Mouse (Mus musculus) limb, embryonic 14.5 days (tissue): ENCODE measurements around the gene Nup93. TPM values are rescaled to one million over a fixed set of nuclear protein-coding genes. Genes with fewer than 3 reads are reported as not detected.
A peak's percentile ranks its signal among the peaks of the same experiment; 100 is the strongest.

Experiments
- ATAC-seq: fragments of 200-750 bp; cut with Nextera tagmentation; 2 replicates; pipeline ENCODE4 v1.8.0; 2017; ENCODE audit warnings: low read depth, moderate number of reproducible peaks, moderate TSS enrichment; ENCODE audit not compliant: low FRiP score
- DNase-seq: peaks from one replicate; pipeline ENCODE4 v3.0.0-alpha.2; 2015; ENCODE audit warnings: low spot score
- H3K27ac ChIP-seq: fragments of 300-500 bp; sonication (generic); replicated peaks from 2 replicates; pipeline ENCODE4 v1.5.1; 2014; ENCODE audit warnings: low read depth, mild to moderate bottlenecking, low read length, moderate library complexity, mixed read lengths
- H3K27me3 ChIP-seq: fragments of 300-500 bp; sonication (generic); 2 replicates; pipeline ENCODE4 v1.6.1; 2014; ENCODE audit warnings: low read length, mixed read lengths; ENCODE audit not compliant: control insufficient read depth, insufficient read depth
- H3K36me3 ChIP-seq: fragments of 300-500 bp; sonication (generic); 2 replicates; pipeline ENCODE4 v1.6.1; 2014; ENCODE audit warnings: mild to moderate bottlenecking, low read length, moderate library complexity, mixed read lengths; ENCODE audit not compliant: control insufficient read depth, insufficient read depth
- H3K4me1 ChIP-seq: fragments of 300-500 bp; sonication (generic); 2 replicates; pipeline ENCODE4 v1.6.1; 2014; ENCODE audit warnings: antibody characterized with exemption, low read length, mixed read lengths; ENCODE audit not compliant: control insufficient read depth, insufficient read depth
- H3K4me2 ChIP-seq: fragments of 300-500 bp; sonication (generic); replicated peaks from 2 replicates; pipeline ENCODE4 v1.6.1; 2014; ENCODE audit warnings: low read depth, mild to moderate bottlenecking, low read length, moderate library complexity; ENCODE audit not compliant: severe bottlenecking
- H3K4me3 ChIP-seq: fragments of 300-500 bp; sonication (generic); replicated peaks from 2 replicates; pipeline ENCODE4 v1.5.1; 2014; ENCODE audit warnings: low read length
- H3K9ac ChIP-seq: fragments of 300-500 bp; sonication (generic); 2 replicates; pipeline ENCODE4 v1.6.1; 2014; ENCODE audit warnings: mild to moderate bottlenecking, low read depth, low read length, moderate library complexity; ENCODE audit not compliant: severe bottlenecking
- H3K9me3 ChIP-seq: fragments of 300-500 bp; sonication (generic); 2 replicates; pipeline ENCODE4 v1.6.1; 2016; ENCODE audit warnings: low read length; ENCODE audit not compliant: control insufficient read depth
- POLR2A ChIP-seq: fragments of 200-500 bp; IDR thresholded peaks from 2 replicates; pipeline ENCODE4 v1.8.0; 2012; ENCODE audit warnings: inconsistent platforms, mild to moderate bottlenecking, moderate library complexity, borderline replicate concordance; ENCODE audit not compliant: insufficient read depth, insufficient read length; ENCODE audit errors: extremely low read depth
- WGBS: fragments of 180-500 bp; shearing (Covaris S2); extraction: QIAGEN DNeasy Blood & Tissue Kit; methylation state at CpG from one replicate; pipeline ENCODE4 v1.1.7; 2014; 5-methylcytosine and 5-hydroxymethylcytosine counted together
- polyA plus RNA-seq, 2 experiments: library from polyadenylated mRNA; depleted of rRNA in 1 of 2; stranded (reverse) in 1 of 2; unstranded in 1 of 2; fragments of >200 nt; fragmentation: Nextera tagmentation in 1 of 2; extraction: Ambion mirVana in 1 of 2; gene quantifications; 2 replicates each; pipeline versions ENCODE4 v1.2.1 to v1.2.3; 2012 to 2014

Nup93 gene
- polyA plus RNA-seq, 2 experiments: 64.0 to 72.3 TPM

DNA sequence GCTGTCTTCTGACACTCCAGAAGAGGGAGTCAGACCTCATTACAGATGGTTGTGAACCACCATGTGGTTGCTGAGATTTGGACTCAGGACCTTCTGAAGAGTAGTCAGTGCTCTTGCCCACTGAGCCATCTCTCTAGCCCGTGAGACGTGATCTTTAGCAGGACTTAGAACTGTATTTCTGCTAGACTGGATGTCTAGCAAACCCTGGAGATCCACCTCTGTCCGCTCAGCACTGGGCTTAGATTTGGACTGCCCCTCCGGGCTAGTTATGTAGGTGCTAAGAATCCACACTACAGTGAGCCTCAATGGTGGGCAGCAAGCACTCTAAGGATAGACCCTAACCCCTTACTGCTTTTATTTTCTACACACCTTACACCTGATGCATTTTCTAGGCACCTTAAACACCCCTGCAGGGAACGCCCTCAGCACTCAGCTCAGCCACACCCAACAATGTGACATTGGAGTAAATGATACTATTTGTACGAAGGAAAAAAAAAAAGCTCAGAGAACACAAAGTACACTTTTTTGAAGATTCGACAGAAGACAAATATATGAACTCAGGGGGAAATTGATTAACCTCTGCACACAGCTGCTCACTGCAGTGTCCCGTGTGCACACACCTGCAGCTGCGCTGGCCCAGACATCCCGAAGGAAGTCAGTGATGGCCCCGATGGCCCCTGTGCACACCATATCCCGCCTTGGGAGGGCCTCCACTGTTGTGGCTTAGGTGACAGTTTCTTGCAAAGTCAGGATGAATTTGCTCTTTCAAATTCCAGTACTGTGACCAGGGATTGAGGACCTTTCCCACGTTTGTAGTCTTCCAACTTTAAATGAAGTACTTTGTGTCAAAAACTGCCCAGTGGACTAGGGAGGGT is 32.1 kb upstream of the Nup93 start:
- H3K9ac ChIP-seq: no peak overlapping the region
- H3K9me3 ChIP-seq: no peaks in the 10 kb centered on the region
- DNase-seq (no peak), ATAC-seq (no peak)
- H3K4me3 ChIP-seq: peak overlapping the region; percentile 24
- no peak for TF ChIP-seq POLR2A
- H3K4me2 ChIP-seq: peak overlapping the region; percentile 45; the same call in 1 of the 2 replicates
- WGBS: 62% methylated on average over 13 of the region's 13 CpGs
- no peaks in the 10 kb centered on the region for H3K36me3 ChIP-seq
- no peak overlapping the region for H3K27ac ChIP-seq
- peaks cover 82% of the 10 kb centered on the region for H3K27me3 ChIP-seq
- peaks cover 23% of the 10 kb centered on the region for H3K4me1 ChIP-seq

DNA sequence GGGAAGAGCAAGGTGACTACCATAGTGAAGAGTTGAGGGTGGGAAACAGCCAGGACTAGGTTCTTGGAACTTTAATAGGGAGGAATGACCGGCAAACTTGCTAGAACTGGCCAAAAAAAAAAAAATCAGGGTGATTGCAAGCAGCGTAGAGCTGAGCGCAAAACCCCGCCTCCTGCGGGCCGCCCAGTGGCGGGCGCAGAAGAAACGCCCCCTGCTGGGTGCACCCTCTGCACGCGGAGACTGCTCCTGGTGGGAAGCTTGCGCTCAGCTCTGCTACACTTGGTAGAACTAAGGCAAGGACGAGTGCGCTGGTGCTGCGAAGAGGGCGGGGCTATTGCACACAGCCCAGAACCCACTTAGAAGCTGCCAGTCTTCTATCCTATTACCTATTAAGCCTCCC is 31.2 kb upstream of the Nup93 start:
- no peak for TF ChIP-seq POLR2A
- no peaks in the 10 kb centered on the region for H3K9me3 ChIP-seq
- peak; percentile 80 for DNase-seq
- ATAC-seq: peak; percentile 34; the same call in 1 of the 2 replicates
- peaks cover 23% of the 10 kb centered on the region for H3K4me1 ChIP-seq
- WGBS: under 1% methylated on average over 16 of the region's 16 CpGs
- H3K4me3 ChIP-seq: peak overlapping the region; percentile 24
- peaks cover 78% of the 10 kb centered on the region for H3K27me3 ChIP-seq
- H3K27ac ChIP-seq: no peak overlapping the region
- H3K36me3 ChIP-seq: no peaks in the 10 kb centered on the region
- H3K4me2 ChIP-seq: peak overlapping the region; percentile 45
- 0 out of 2 replicates have a peak overlapping the region, but pooled peaks have one; percentile 5 for H3K9ac ChIP-seq

DNA sequence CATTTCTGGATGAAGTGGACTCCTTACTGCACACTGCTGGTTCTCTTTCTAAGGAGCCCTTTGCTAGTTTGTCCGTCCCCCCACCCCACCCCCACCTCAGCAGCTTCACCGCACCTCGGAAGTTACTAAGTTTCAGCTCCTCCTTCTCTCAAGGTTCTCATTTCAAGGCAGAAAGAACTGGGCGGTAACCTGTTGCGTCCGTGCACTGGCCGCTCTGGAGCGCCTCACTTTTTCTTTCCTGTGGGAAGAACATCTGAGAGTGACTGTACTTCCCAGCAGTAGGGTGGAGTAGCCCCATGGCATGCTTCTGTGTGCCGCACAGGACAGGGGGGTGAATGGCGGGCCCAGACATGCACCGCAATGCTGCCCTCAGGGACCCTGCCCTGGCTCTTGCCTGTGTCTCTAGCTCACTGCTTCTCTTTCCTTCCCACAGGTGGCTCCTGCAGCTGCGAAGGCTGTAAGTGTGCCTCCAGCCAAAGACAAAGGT is 30.0 kb upstream of the Nup93 start:
- H3K27ac ChIP-seq: no peak overlapping the region
- no peaks in the 10 kb centered on the region for H3K9me3 ChIP-seq
- ATAC-seq (no peak), DNase-seq (no peak)
- TF ChIP-seq POLR2A: no peak
- H3K36me3 ChIP-seq: no peaks in the 10 kb centered on the region
- H3K4me2 ChIP-seq: no peak overlapping the region; the same call in 1 of the 2 replicates
- H3K4me3 ChIP-seq: no peak overlapping the region
- peaks cover 65% of the 10 kb centered on the region for H3K27me3 ChIP-seq
- H3K4me1 ChIP-seq: peaks cover 21% of the 10 kb centered on the region
- WGBS: 9% methylated on average over 12 of the region's 12 CpGs
- no peak overlapping the region for H3K9ac ChIP-seq

DNA sequence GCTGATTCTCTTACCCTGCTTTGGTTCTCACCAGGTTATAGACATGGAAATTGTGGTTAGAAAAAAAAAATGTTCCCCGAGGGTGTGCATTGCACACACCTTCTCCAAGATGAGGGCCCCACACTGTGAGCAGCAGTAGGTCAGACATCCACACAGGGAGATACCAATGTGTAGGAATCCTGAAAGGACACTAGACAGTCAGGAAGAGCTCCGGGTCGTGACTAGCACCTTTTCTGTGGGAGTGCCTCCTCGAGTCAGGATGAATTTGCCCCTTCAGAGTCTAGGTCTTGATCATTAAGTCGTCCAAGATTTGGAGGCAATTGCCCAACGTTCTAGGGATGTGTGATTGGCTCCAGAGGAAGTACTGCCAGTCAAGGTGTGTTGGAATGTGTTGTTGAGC is 28.6 kb upstream of the Nup93 start:
- Histone ChIP-seq H3K9me3 (no peaks in the 10 kb centered on the region), H3K4me3 (no peak overlapping the region), H3K9ac (no peak overlapping the region), H3K4me1 (peaks cover 20% of the 10 kb centered on the region), H3K27ac (no peak overlapping the region), H3K36me3 (no peaks in the 10 kb centered on the region), H3K27me3 (peaks cover 51% of the 10 kb centered on the region), H3K4me2 (no peak overlapping the region)
- DNase-seq (no peak), ATAC-seq (no peak)
- 61% methylated on average over 6 of the region's 6 CpGs for WGBS
- TF ChIP-seq POLR2A: no peak

DNA sequence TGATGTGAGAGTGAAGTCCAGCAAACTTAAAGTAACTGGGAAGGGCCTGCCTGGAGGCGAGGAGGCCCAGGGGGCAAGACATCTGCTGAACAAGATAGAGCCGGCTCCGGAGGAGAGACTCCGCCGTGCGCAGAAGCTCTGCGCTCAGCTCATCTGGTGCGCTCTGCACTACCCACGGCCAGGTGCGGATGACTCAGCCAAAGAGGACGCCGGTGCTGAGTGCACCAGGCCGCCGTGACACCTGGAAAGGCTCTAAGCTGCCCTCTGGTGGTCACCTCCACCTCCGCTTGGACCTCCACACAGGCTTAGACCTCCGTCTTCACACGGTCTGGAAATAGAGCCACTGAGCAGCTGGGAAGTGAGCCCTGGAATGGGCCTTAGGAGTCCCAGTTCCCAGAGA is 27.8 kb upstream of the Nup93 start:
- H3K4me2 ChIP-seq: peak overlapping the region; percentile 25
- no peaks in the 10 kb centered on the region for H3K36me3 ChIP-seq
- WGBS: 1% methylated on average over 15 of the region's 17 CpGs
- H3K27ac ChIP-seq: no peak overlapping the region
- H3K9me3 ChIP-seq: no peaks in the 10 kb centered on the region
- H3K9ac ChIP-seq: no peak overlapping the region
- peaks cover 47% of the 10 kb centered on the region for H3K27me3 ChIP-seq
- DNase-seq: peak; percentile 66
- ATAC-seq: peak; percentile 69
- H3K4me1 ChIP-seq: peaks cover 20% of the 10 kb centered on the region
- 0 out of 2 replicates have a peak overlapping the region, but pooled peaks have one; percentile 8 for H3K4me3 ChIP-seq
- no peak for TF ChIP-seq POLR2A
